Mouse (Mus musculus): ENCODE data around the gene March6.

March6 gene

DNA sequence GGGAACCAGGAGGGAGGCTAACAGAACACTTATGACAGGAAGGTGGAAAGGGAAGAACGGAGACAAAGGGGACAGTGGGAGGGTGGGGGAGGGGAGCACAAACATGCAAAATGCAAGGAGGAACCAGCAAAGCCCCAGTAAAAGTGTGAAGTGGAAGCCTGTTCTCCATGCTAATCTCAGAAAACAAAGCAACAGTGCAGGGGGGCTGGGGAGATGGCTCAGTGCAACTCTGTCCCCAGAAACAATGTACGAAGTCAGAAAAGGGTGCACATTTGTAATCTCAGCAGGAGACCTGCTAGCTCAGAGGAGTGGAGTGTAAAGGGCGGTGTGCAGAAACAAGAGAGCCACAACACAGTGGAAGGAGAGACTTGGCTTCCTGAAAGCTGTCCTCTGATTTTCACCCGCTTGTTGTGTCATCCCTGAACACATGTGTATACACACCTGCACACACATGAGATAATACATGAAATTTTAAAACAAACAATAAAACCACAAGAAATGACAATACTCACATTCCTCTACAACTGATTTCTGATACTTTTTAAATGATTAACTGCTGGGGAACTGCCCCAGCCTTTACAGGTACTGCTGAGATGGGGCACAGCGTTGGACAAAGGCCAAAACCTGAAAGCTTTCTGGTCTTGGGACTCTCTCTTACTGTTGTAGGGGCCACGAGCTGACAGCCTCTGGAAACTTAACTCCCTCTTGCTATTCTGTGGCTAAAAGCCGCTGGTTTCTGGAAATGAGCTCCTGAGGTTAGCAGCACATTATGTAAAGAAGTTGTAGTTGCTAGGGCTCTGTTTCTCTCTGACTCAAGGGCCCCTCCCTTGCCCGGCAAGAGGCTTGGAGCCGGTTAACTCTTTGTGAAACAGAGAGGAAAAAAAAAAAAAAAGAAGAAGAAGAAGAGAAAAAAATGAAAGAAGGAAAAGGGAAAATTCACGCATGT, 11.4 kb upstream of the March6 start:
- DNase-seq (ENCODE audit: low spot score): no peak

GRCm38 (mm10) chr15:31540513-31540802, 9.6 kb upstream of the March6 start:
- DNase-seq (ENCODE audit: low spot score): no peak

GRCm38 (mm10) chr15:31539643-31540512, 9.0 kb upstream of the March6 start:
- no peak for DNase-seq (ENCODE audit: low spot score)

- no peak for DNase-seq (ENCODE audit: low spot score)
Observed at GRCm38 (mm10) chr15:31538346-31538745, 7.5 kb upstream of the March6 start.

DNA sequence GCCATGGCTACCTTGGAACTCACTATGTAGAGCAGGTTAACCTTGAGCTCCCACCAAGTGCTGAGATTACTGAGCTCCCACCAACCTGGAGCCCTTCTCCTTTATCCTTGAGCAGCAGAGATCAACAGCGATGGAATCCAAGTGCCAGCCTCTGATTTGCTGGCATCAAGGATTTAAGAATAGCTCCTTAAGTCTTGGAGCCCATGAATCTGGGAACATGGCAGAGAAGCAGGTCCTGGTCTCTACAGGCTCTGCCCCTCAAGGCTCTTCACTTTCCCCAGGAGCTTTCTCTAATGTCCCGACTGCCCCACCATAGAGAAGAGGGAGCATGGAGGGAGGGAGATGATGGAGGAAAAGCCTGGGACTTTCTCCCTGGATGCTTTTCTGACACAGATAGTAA, 6.9 kb upstream of the March6 start:
- no peak for DNase-seq (ENCODE audit: low spot score)

DNA sequence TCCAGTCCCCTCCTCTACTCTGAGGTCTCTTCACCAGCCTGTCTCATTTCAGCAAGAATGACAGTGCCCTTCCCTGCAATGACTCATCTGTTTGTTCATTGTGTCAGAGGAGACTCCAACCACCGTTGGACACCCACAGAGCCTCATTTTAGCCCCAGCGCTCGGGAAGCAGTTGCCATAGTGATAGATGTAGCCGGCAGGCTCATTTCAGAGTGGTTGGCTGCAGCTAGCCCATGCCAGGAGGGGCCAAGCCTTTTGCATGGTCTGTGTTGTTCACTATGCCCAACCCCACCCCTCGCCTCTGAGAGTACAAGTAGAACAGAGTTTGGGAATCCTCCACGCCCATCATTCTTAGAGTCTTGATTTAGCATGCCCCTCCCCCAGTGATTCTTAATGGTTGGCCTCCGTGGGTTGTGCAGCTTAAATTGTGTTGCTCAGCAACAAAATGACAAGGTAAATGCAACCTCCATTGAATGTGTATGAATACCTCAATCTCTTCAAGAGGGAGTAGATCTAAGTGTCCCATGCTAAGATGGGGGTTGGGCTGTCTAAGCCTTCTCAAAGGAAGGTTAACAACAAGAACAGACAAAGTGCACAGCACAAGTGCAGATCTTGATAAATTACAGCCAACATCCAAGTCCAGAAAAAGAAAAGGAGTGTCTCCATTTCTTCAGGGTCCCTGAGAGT, 5.3 kb upstream of the March6 start:
- peak; percentile 91 for DNase-seq (ENCODE audit: low spot score)

GRCm38 (mm10) chr15:31535259-31535855, 4.5 kb upstream of the March6 start:
- DNase-seq (ENCODE audit: low spot score): peak; percentile 56

GRCm38 (mm10) chr15:31534421-31535258, 3.8 kb upstream of the March6 start:
- DNase-seq (ENCODE audit: low spot score): no peak

GRCm38 (mm10) chr15:31533529-31533928, 2.7 kb upstream of the March6 start:
- no peak for DNase-seq (ENCODE audit: low spot score)

- DNase-seq (ENCODE audit: low spot score): no peak
Observed at GRCm38 (mm10) chr15:31532331-31533021, 1.6 kb upstream of the March6 start.

DNA sequence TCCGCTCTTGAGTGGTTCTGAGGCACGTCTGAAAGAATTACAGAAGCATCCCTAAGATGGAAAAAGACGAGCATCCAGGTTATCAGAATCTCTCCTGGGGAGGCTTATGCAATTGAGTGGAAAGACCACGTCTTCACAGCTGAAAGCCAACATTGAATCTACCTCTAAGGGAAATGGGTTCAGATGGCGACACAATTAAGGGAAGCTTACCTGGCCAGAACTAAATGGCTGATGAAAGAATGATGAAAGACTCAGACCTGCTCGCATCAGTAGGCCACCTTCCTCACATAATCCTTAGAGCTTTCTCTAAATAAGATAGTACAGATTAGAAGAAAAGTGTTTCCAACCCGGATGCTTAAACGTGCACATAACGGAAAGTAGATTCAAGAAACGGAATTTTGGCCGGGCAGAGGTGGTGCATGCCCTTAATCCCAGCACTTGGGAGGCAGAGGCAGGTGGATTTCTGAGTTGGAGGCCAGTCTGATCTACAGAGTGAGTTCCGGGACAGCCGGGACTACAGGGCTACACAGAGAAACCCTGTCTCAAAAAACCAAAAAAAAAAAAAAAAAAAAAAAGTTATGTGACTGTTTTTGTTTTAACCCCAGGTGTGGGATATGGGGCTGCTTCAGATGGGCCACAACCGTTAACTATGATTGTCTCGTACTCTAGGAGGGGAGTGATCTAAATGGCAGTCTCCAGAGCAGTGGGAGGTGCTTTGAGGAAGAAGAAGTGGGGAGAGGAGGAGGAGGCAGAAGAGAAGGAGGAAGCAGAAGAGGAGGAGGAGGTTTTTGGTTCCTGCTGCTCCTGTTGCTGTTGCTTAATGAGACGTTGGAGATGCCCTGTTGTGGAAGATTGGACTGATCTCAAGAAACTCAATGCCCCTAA, 835 bp upstream of the March6 start:
- peak; percentile 81 for DNase-seq (ENCODE audit: low spot score)

GRCm38 (mm10) chr15:31529811-31530658, 818 bp downstream of the March6 start:
- DNase-seq (ENCODE audit: low spot score): peak; percentile 51

- no peak for DNase-seq (ENCODE audit: low spot score)
Observed at GRCm38 (mm10) chr15:31529103-31529502, 1.8 kb downstream of the March6 start.

GRCm38 (mm10) chr15:31528477-31528876, 2.4 kb downstream of the March6 start:
- no peak for DNase-seq (ENCODE audit: low spot score)

DNA sequence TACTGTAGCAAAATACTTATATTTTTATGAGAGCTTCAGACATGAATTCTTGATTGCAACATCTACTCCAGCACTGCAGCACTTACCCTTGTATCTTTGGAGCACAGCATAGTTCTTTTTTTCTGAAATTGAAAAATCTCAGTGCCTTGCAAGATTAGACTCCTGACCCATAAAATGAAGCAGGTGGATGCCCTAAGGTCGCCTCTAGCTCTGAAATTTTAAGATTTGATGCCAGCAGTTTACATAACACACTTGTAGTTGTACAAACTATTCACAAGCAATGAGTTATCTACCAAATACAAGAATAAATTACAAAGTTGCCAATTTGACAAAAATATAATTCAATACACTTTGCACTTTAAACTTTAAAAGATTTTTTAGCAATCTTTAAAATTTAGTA, 4.4 kb downstream of the March6 start:
- no peak for DNase-seq (ENCODE audit: low spot score)

DNA sequence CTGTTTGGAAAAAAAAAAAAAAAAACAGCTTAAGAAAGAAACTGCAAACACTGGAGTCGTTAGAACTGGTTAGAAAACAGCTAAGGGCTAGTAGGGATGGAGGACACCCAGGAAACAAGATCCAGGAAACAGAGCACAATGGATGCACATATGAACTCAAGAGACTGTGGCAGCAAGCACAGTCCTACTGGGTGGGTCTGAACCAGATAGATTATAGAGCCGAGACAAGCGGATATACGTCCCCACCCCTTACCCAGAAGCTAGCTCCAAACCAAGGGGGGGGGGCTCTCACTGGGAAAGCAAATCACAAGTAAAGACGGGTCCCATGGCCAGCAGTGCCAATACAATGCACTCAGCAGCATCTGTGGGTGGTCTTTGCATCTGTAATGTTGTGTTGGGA, 11.9 kb downstream of the March6 start:
- DNase-seq (ENCODE audit: low spot score): no peak

- no peak for DNase-seq (ENCODE audit: low spot score)
Observed at GRCm38 (mm10) chr15:31518371-31518770, 12.5 kb downstream of the March6 start.

DNA sequence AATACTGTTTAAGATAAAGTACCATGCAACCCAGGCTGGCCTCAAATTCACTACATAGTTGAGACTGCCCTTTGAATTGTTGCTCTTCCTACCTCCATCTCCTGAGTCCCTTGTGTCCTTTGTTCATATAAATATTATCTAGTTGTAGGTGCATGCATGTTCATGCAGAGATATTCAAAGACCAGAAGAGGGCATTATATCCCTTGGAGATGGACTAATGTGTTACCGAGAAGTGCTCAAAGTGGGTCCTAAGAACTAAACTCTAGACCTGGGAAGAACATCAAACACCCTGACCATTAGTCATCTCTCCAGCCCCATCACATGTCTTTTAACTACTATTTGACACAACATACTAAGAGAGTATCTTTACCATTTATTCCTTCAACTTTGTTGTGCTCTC, 13.7 kb downstream of the March6 start:
- no peak for DNase-seq (ENCODE audit: low spot score)

GRCm38 (mm10) chr15:31511795-31512194, 19.1 kb downstream of the March6 start:
- DNase-seq (ENCODE audit: low spot score): no peak
